Mouse (Mus musculus) CH12.LX (cell line): ENCODE measurements around the gene Nsmf. TPM values are rescaled to one million over a fixed set of nuclear protein-coding genes. Genes with fewer than 3 reads are reported as not detected.

Source experiments
- DNase-seq: peaks from one replicate; pipeline ENCODE4 v3.0.0-alpha.2; 2013; ENCODE audit errors: extremely low read depth
- H3K27ac ChIP-seq: 2 replicates; pipeline ENCODE4 v1.5.1; 2012; ENCODE audit warnings: low read depth, mild to moderate bottlenecking, control low read depth, moderate library complexity; ENCODE audit not compliant: insufficient read depth
- H3K27me3 ChIP-seq: replicated peaks from 2 replicates; pipeline ENCODE3; 2012; ENCODE audit warnings: inconsistent platforms
- H3K36me3 ChIP-seq, 2 experiments: replicated peaks in 1 of 2; 2 replicates each; pipeline versions ENCODE3 to v1.6.1; 2012; ENCODE audit warnings: inconsistent platforms in 1 of 2, low read length in 1 of 2, mild to moderate bottlenecking in 1 of 2, mixed read lengths in 1 of 2, moderate library complexity in 1 of 2; ENCODE audit not compliant: control insufficient read depth in 1 of 2, insufficient read depth in 1 of 2
- H3K4me1 ChIP-seq, 2 experiments: 2 replicates each; pipeline ENCODE4 v1.6.1; 2012; ENCODE audit warnings: inconsistent platforms in 1 of 2, moderate library complexity in 1 of 2; ENCODE audit not compliant: insufficient read depth in 2 of 2, control insufficient read depth in 1 of 2
- H3K4me2 ChIP-seq: 2 replicates; pipeline ENCODE4 v1.6.1; 2012; ENCODE audit warnings: low read depth, mild to moderate bottlenecking, control low read depth; ENCODE audit not compliant: poor library complexity, insufficient read depth, severe bottlenecking
- H3K4me3 ChIP-seq, 3 experiments: fragments of 150-350 bp in 1 of 3; sonication (generic) in 1 of 3; replicated peaks in 1 of 3; 2 replicates each; pipeline versions ENCODE3 to v1.5.1; 2011 to 2012; ENCODE audit warnings: low read depth in 2 of 3, low read length in 2 of 3, mild to moderate bottlenecking in 2 of 3, moderate library complexity in 2 of 3, control low read depth in 1 of 3, improper control_type of control experiment in 1 of 3, inconsistent platforms in 1 of 3, mixed read lengths in 1 of 3; ENCODE audit not compliant: poor library complexity in 1 of 3
- H3K79me2 ChIP-seq: replicated peaks from 2 replicates; pipeline ENCODE4 v1.6.1; 2012; ENCODE audit warnings: mild to moderate bottlenecking, moderate library complexity; ENCODE audit not compliant: control insufficient read depth, poor library complexity, insufficient read depth, severe bottlenecking; ENCODE audit errors: extremely low read depth
- H3K9ac ChIP-seq: 2 replicates; pipeline ENCODE4 v1.6.1; 2012; ENCODE audit warnings: low read depth, mild to moderate bottlenecking, control low read depth, moderate library complexity; ENCODE audit not compliant: insufficient read depth
- H3K9me3 ChIP-seq: replicated peaks from 2 replicates; pipeline ENCODE3; 2012; ENCODE audit warnings: low read length, inconsistent platforms, mixed read lengths
- BHLHE40 ChIP-seq: IDR thresholded peaks from 2 replicates; pipeline ENCODE4 v1.6.1; 2011; ENCODE audit warnings: mild to moderate bottlenecking, low read depth, low read length, improper control_type of control experiment
- CTCF ChIP-seq, 2 experiments: IDR thresholded peaks in 1 of 2; conservative IDR thresholded peaks in 1 of 2; 2 replicates each; pipeline ENCODE4 v1.5.1; 2011 to 2012; ENCODE audit warnings: low read depth in 2 of 2, low read length in 2 of 2, improper control_type of control experiment in 1 of 2, inconsistent platforms in 1 of 2, mild to moderate bottlenecking in 1 of 2, moderate library complexity in 1 of 2
- ELF1 ChIP-seq: IDR thresholded peaks from 2 replicates; pipeline ENCODE4 v1.6.1; 2014; ENCODE audit warnings: low read depth, mild to moderate bottlenecking, inconsistent platforms, low read length, improper control_type of control experiment
- ETS1 ChIP-seq: conservative IDR thresholded peaks from 2 replicates; pipeline ENCODE4 v1.6.1; 2012; ENCODE audit warnings: low read depth, mild to moderate bottlenecking, inconsistent platforms, low read length, improper control_type of control experiment, moderate library complexity
- IRF4 ChIP-seq: IDR thresholded peaks from 2 replicates; pipeline ENCODE4 v1.6.1; 2014; ENCODE audit warnings: low read depth, mild to moderate bottlenecking, inconsistent platforms, low read length, improper control_type of control experiment
- JUN ChIP-seq: IDR thresholded peaks from 2 replicates; pipeline ENCODE4 v1.6.1; 2011; ENCODE audit warnings: low read depth, mild to moderate bottlenecking, low read length, improper control_type of control experiment, moderate library complexity; ENCODE audit not compliant: insufficient read depth
- JUND ChIP-seq: conservative IDR thresholded peaks from 2 replicates; pipeline ENCODE4 v1.6.1; 2011; ENCODE audit warnings: low read depth, low read length, improper control_type of control experiment
- MAFK ChIP-seq: IDR thresholded peaks from 2 replicates; pipeline ENCODE4 v1.6.1; 2011; ENCODE audit warnings: low read length, improper control_type of control experiment; ENCODE audit not compliant: insufficient replicate concordance
- MAX ChIP-seq: IDR thresholded peaks from 2 replicates; pipeline ENCODE4 v1.6.1; 2011; ENCODE audit warnings: low read length, improper control_type of control experiment
- MAZ ChIP-seq: IDR thresholded peaks from 2 replicates; pipeline ENCODE4 v1.6.1; 2012; ENCODE audit warnings: low read depth, mild to moderate bottlenecking, inconsistent platforms, low read length, improper control_type of control experiment, moderate library complexity
- NELFE ChIP-seq: IDR thresholded peaks from 2 replicates; pipeline ENCODE4 v1.6.1; 2011; ENCODE audit warnings: low read depth, low read length, improper control_type of control experiment
- NRF1 ChIP-seq: IDR thresholded peaks from 2 replicates; pipeline ENCODE4 v1.6.1; 2014; ENCODE audit warnings: low read depth, mild to moderate bottlenecking, inconsistent platforms, low read length, improper control_type of control experiment, moderate library complexity
- POLR2A ChIP-seq: IDR thresholded peaks from 2 replicates; pipeline ENCODE4 v1.6.1; 2011; ENCODE audit warnings: low read depth, mild to moderate bottlenecking, improper control_type of control experiment, low read length
- RAD21 ChIP-seq: IDR thresholded peaks from 2 replicates; pipeline ENCODE4 v1.6.1; 2011; ENCODE audit warnings: low read depth, mild to moderate bottlenecking, low read length, improper control_type of control experiment, moderate library complexity
- RCOR1 ChIP-seq: conservative IDR thresholded peaks from 2 replicates; pipeline ENCODE4 v1.6.1; 2012; ENCODE audit warnings: low read depth, mild to moderate bottlenecking, inconsistent platforms, low read length, improper control_type of control experiment
- SMC3 ChIP-seq: IDR thresholded peaks from 2 replicates; pipeline ENCODE4 v1.6.1; 2011; ENCODE audit warnings: low read depth, low read length, improper control_type of control experiment
- USF2 ChIP-seq: conservative IDR thresholded peaks from 2 replicates; pipeline ENCODE4 v1.6.1; 2011; ENCODE audit warnings: low read depth, low read length, improper control_type of control experiment
- ZC3H11A ChIP-seq: IDR thresholded peaks from 2 replicates; pipeline ENCODE4 v1.6.1; 2012; ENCODE audit warnings: low read depth, mild to moderate bottlenecking, inconsistent platforms, low read length, improper control_type of control experiment
- ZKSCAN1 ChIP-seq: IDR thresholded peaks from 2 replicates; pipeline ENCODE4 v1.6.1; 2012; ENCODE audit warnings: low read depth, inconsistent platforms, low read length, improper control_type of control experiment, borderline replicate concordance
- ZMIZ1 ChIP-seq: IDR thresholded peaks from 2 replicates; pipeline ENCODE4 v1.6.1; 2012; ENCODE audit warnings: low read depth, mild to moderate bottlenecking, inconsistent platforms, low read length, improper control_type of control experiment
- dilution Hi-C: fragments of 300-500 bp; cut with MboI; formaldehyde crosslinking; loops from 2 replicates; pipeline ENCODE4 v1.14.3; 2020; ENCODE audit warnings: low sequenced_read_pairs; ENCODE audit not compliant: extremely low pct_unique_long_range_greater_than_20kb, extremely low pct_ligation_motif_present
- in situ Hi-C: fragments of 300-500 bp; cut with MboI; formaldehyde crosslinking; loops from 3 replicates; pipeline ENCODE4 v1.14.3; 2019; ENCODE audit warnings: low sequenced_read_pairs, low pct_ligation_motif_present, low pct_unique_long_range_greater_than_20kb, mixed read lengths
- polyA plus RNA-seq: library from polyadenylated mRNA; unstranded; fragments of >175 nt; gene quantifications from 2 replicates; pipeline ENCODE4 v1.2.1, GENCODE M21; 2012; ENCODE audit warnings: low read depth; ENCODE audit not compliant: insufficient read length
- total RNA-seq, 2 experiments: library from RNA; depleted of rRNA; stranded (reverse); fragments of 300-350 nt in 1 of 2; fragments of >200 nt in 1 of 2; gene quantifications; 2 replicates each; pipeline ENCODE4 v1.2.3; 2012 to 2014

The Nsmf gene
- total and polyA plus RNA-seq, 3 experiments, result 11.6 to 12.0 (median 11.7) TPM

GRCm38 (mm10) chr2:25053101-25053500 is 1.1 kb upstream of the Nsmf start:
- in situ Hi-C loops (no loop called here), dilution Hi-C loops (no loop called here)
- no peak for TF ChIP-seq SMC3
- TF ChIP-seq RAD21, result no peak
- Histone ChIP-seq H3K27ac (no peak overlapping the region), H3K27me3 (no peaks in the 10 kb centered on the region), H3K4me2 (no peak overlapping the region), H3K79me2 (no peaks in the 10 kb centered on the region), H3K4me3 (no peak overlapping the region), H3K9me3 (no peaks in the 10 kb centered on the region), H3K4me1 (peaks cover 5 to 18% of the 10 kb centered on the region in 2 experiments), H3K36me3 (peaks cover 26 to 82% of the 10 kb centered on the region in 2 experiments), H3K9ac (no peak overlapping the region)
- DNase-seq, result no peak

- Histone ChIP-seq H3K79me2 (no peaks in the 10 kb centered on the region), H3K27me3 (no peaks in the 10 kb centered on the region), H3K9me3 (no peaks in the 10 kb centered on the region), H3K4me3 (peak overlapping the region; percentile 65 to 80 (median 68)), H3K4me1 (peaks cover 5 to 18% of the 10 kb centered on the region in 2 experiments), H3K36me3 (peaks cover 21 to 81% of the 10 kb centered on the region in 2 experiments), H3K4me2 (peak overlapping the region; percentile 82), H3K27ac (no peak overlapping the region), H3K9ac (peak overlapping the region; percentile 59)
- dilution Hi-C loops (no loop called here), in situ Hi-C loops (no loop called here)
- no peak for DNase-seq
- TF ChIP-seq JUND, result no peak
- no peak for TF ChIP-seq MAFK
- TF ChIP-seq RAD21, result no peak
- TF ChIP-seq MAX, result no peak
- no peak for TF ChIP-seq USF2
- TF ChIP-seq SMC3, result no peak
- TF ChIP-seq NRF1, result no peak
- no peak for TF ChIP-seq ELF1
- TF ChIP-seq MAZ, result no peak
These were observed 882 bp downstream of the Nsmf start for GRCm38 (mm10) chr2:25055068-25055405.

- in situ Hi-C loops, result no loop called here
- H3K4me1 ChIP-seq, result peaks cover 5 to 18% of the 10 kb centered on the region in 2 experiments
- no peak for TF ChIP-seq BHLHE40
- TF ChIP-seq RCOR1, result no peak
- TF ChIP-seq CTCF (conservative IDR thresholded peaks at IDR 0.05 in 1 of 2, IDR thresholded peaks at IDR 0.05 in 1 of 2; ENCODE audit: low read depth in 2 of 2, low read length in 2 of 2), result no peak
- no peak for TF ChIP-seq IRF4
- no peak for TF ChIP-seq JUND
- no peak for TF ChIP-seq ZKSCAN1
- TF ChIP-seq POLR2A, result no peak
- TF ChIP-seq ETS1, result no peak
- TF ChIP-seq ZMIZ1, result no peak
- no peak for TF ChIP-seq NELFE
- no peak for TF ChIP-seq ZC3H11A
- no peak for TF ChIP-seq JUN
These were observed 1.4 kb downstream of the Nsmf start for GRCm38 (mm10) chr2:25055409-25056155.

More at GRCm38 (mm10) chr2:25055409-25056155, 1.4 kb downstream of the Nsmf start:
- H3K9ac ChIP-seq, result no peak overlapping the region
- no peaks in the 10 kb centered on the region for H3K9me3 ChIP-seq
- dilution Hi-C loops, result no loop called here
- H3K79me2 ChIP-seq, result no peaks in the 10 kb centered on the region
- no peak overlapping the region for H3K27ac ChIP-seq
- H3K27me3 ChIP-seq, result no peaks in the 10 kb centered on the region
- no peak overlapping the region for H3K4me3 ChIP-seq
- no peak for DNase-seq
- no peak overlapping the region for H3K4me2 ChIP-seq
- peaks cover 18 to 81% of the 10 kb centered on the region in 2 experiments for H3K36me3 ChIP-seq
